Mouse (Mus musculus) hindbrain, embryonic 14.5 days (tissue): ENCODE results near the gene Gcg. TPM values are rescaled to one million over a fixed set of nuclear protein-coding genes. Genes with fewer than 3 reads are reported as not detected.

ENCODE experiments used
- ATAC-seq: fragments of 200-750 bp; cut with Nextera tagmentation; 2 replicates; pipeline ENCODE4 v1.8.0; 2017; ENCODE audit warnings: moderate number of reproducible peaks, mild to moderate bottlenecking, moderate TSS enrichment, moderate library complexity; ENCODE audit not compliant: low FRiP score
- DNase-seq: peaks from one replicate; pipeline ENCODE4 v3.0.0-alpha.2; 2015; ENCODE audit warnings: low spot score
- H3K27ac ChIP-seq: fragments of 300-500 bp; sonication (generic); 2 replicates; pipeline ENCODE4 v1.5.1; 2014; ENCODE audit warnings: mild to moderate bottlenecking, moderate library complexity
- H3K27me3 ChIP-seq: fragments of 300-500 bp; sonication (generic); 2 replicates; pipeline ENCODE4 v1.6.1; 2014; ENCODE audit warnings: mild to moderate bottlenecking, low read length, mixed read lengths; ENCODE audit not compliant: control insufficient read depth, insufficient read depth
- H3K36me3 ChIP-seq: fragments of 300-500 bp; sonication (generic); replicated peaks from 2 replicates; pipeline ENCODE4 v1.6.1; 2014; ENCODE audit not compliant: control insufficient read depth, insufficient read depth
- H3K4me1 ChIP-seq: fragments of 300-500 bp; sonication (generic); replicated peaks from 2 replicates; pipeline ENCODE4 v1.6.1; 2014; ENCODE audit warnings: antibody characterized with exemption, low read length, mixed read lengths; ENCODE audit not compliant: control insufficient read depth, insufficient read depth
- H3K4me2 ChIP-seq: fragments of 300-500 bp; sonication (generic); replicated peaks from 2 replicates; pipeline ENCODE4 v1.6.1; 2014; ENCODE audit warnings: mild to moderate bottlenecking, moderate library complexity
- H3K4me3 ChIP-seq: fragments of 300-500 bp; sonication (generic); replicated peaks from 2 replicates; pipeline ENCODE4 v1.5.1; 2014; ENCODE audit warnings: mild to moderate bottlenecking, low read length
- H3K9ac ChIP-seq: fragments of 300-500 bp; sonication (generic); 2 replicates; pipeline ENCODE4 v1.6.1; 2014
- H3K9me3 ChIP-seq: fragments of 300-500 bp; sonication (generic); 2 replicates; pipeline ENCODE4 v1.6.1; 2016; ENCODE audit warnings: low read length; ENCODE audit not compliant: control insufficient read depth
- WGBS: fragments of 180-500 bp; shearing (Covaris S2); extraction: QIAGEN DNeasy Blood & Tissue Kit; methylation state at CpG from one replicate; pipeline ENCODE4 v1.1.7; 2014; 5-methylcytosine and 5-hydroxymethylcytosine counted together
- polyA plus RNA-seq: library from polyadenylated mRNA; unstranded; fragments of >200 nt; fragmentation: Nextera tagmentation; extraction: Ambion mirVana; gene quantifications from 2 replicates; pipeline ENCODE4 v1.2.1, GENCODE M21; 2014

The Gcg gene
- 0.67 TPM in 1 of 2 replicates, not detected in the other for polyA plus RNA-seq

DNA sequence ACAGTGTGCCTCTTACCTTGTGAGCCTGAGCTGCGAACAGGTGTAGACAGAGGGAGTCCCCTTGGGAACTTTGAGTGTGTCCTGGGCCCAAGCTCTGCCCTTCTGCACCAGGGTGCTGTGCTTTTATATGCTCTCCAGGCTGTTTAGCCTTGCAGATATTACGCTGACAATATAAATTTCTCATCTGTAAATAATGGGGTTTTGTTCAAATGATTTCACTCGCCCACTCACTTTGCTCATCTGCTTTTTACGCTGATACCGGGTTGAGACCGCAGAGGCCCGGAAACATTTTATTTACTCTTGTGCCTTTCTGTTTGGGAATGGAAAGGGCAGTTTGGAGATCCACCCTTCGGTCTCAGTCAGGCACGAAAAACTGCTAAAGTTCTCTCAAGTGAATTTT, at the start of gene Gcg:
TSS of gene Gcg (minus strand) at position 101 of the 400 bp plus-strand sequence.
- DNase-seq (no peak), ATAC-seq (no peak)
- 82% methylated on average over 9 of the region's 9 CpGs for WGBS
- H3K27me3 ChIP-seq: no peaks in the 10 kb centered on the region
- H3K36me3 ChIP-seq: no peaks in the 10 kb centered on the region
- H3K4me3 ChIP-seq: no peak within 1 kb of the TSS
- no peak within 1 kb of the TSS for H3K4me2 ChIP-seq
- no peak within 1 kb of the TSS for H3K9ac ChIP-seq
- H3K27ac ChIP-seq: no peak within 1 kb of the TSS
- H3K9me3 ChIP-seq: no peaks in the 10 kb centered on the region
- H3K4me1 ChIP-seq: 0 out of 2 replicates have a peak, but pooled peaks cover 4% of the 10 kb centered on the region

DNA sequence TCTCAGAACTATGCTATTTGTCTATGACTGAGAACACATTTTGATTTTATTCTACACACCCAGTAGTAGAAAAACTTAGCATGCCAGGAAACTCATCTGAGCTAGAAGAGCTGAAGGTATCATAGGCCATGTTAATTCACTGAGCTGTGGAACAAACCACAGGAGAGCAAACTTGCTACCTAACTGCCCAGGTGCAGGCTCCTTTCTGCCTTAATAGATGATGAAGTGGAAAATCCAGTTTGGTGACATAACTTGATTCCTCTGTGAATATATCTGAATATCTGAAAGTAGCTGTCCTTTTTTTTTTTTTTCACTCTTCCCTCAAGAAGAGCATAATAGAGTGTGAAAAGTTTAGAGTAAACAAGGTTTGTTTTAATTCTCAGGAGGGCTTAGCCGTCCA, 47.6 kb upstream of the Gcg start:
- H3K27me3 ChIP-seq: no peaks in the 10 kb centered on the region
- no peaks in the 10 kb centered on the region for H3K4me1 ChIP-seq
- H3K9ac ChIP-seq: no peak overlapping the region
- H3K4me3 ChIP-seq: no peak overlapping the region
- no peaks in the 10 kb centered on the region for H3K36me3 ChIP-seq
- ATAC-seq (no peak), DNase-seq (no peak)
- H3K27ac ChIP-seq: no peak overlapping the region
- H3K9me3 ChIP-seq: no peaks in the 10 kb centered on the region
- 69% methylated on average over 1 of the region's 1 CpGs for WGBS
- H3K4me2 ChIP-seq: no peak overlapping the region

DNA sequence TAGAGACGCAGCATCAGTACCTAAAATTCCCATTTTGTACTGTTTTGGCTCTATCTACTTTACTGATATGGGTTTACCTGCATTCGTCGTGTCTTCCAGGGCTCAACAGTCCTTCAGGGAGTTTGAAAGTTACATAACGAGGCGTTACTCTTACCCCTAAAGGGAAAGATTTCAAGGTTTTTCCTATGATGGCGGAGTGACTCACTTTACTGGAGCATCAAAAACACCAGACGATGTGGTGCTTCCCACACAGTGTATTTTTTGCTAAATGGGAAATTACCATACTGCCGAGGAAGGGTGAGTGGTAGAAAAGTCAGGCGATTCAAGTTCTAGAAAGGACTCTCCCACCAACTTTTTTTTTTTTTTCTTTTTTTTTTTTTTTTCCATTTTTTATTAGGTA, 42.9 kb upstream of the Gcg start:
- H3K4me1 ChIP-seq: no peaks in the 10 kb centered on the region
- no peak overlapping the region for H3K27ac ChIP-seq
- H3K9me3 ChIP-seq: no peaks in the 10 kb centered on the region
- H3K4me2 ChIP-seq: no peak overlapping the region
- H3K9ac ChIP-seq: no peak overlapping the region
- no peak for ATAC-seq
- no peaks in the 10 kb centered on the region for H3K36me3 ChIP-seq
- H3K27me3 ChIP-seq: no peaks in the 10 kb centered on the region
- H3K4me3 ChIP-seq: no peak overlapping the region
- DNase-seq: no peak
- 96% methylated on average over 9 of the region's 9 CpGs for WGBS

DNA sequence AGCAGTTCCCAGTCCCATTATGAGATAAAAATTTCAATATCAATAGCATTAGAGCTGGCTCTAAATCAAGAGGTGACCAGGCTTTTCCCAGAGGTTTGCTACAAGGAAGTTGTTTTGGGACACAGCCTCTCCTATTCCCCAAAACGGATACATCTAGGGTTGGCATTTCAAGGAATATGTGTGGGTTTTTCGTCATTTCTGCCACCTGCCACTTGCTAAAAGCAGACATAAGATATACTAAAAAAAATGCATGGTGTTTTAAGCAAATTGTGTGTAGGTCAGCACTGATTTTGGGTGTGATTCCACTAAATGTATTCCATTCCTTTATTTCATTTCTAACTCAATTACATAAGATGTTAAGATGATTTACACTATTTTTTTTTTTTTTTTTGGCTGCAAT, 34.3 kb upstream of the Gcg start:
- H3K9me3 ChIP-seq: no peaks in the 10 kb centered on the region
- H3K4me1 ChIP-seq: no peaks in the 10 kb centered on the region
- DNase-seq (no peak), ATAC-seq (no peak)
- no peaks in the 10 kb centered on the region for H3K36me3 ChIP-seq
- H3K27me3 ChIP-seq: no peaks in the 10 kb centered on the region
- 82% methylated on average over 2 of the region's 2 CpGs for WGBS
- no peak overlapping the region for H3K9ac ChIP-seq
- H3K4me3 ChIP-seq: no peak overlapping the region
- no peak overlapping the region for H3K27ac ChIP-seq
- H3K4me2 ChIP-seq: no peak overlapping the region

DNA sequence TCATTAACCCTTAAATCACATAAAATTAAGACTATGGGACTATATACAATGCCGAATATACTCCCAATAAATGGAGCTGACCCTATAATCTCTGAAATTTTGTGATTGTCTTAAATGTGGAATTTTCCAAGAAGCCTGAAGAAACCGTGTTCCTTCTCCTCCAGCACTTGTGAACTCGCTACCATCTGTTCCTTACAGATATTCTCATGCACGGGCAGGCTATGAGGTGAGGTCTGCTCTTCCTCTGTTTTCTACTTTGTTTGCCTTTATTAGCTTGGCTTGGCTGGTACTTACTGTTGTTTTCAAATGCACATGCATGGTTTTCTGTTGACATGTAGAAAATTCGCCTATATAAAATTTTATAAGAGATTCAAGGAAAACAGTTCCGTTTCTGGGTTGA, 31.0 kb upstream of the Gcg start:
- Histone ChIP-seq H3K4me2 (no peak overlapping the region), H3K4me1 (no peaks in the 10 kb centered on the region), H3K9ac (no peak overlapping the region), H3K9me3 (no peaks in the 10 kb centered on the region), H3K4me3 (no peak overlapping the region), H3K27me3 (no peaks in the 10 kb centered on the region), H3K36me3 (no peaks in the 10 kb centered on the region), H3K27ac (no peak overlapping the region)
- ATAC-seq (no peak), DNase-seq (no peak)
- WGBS: 90% methylated on average over 6 of the region's 6 CpGs

DNA sequence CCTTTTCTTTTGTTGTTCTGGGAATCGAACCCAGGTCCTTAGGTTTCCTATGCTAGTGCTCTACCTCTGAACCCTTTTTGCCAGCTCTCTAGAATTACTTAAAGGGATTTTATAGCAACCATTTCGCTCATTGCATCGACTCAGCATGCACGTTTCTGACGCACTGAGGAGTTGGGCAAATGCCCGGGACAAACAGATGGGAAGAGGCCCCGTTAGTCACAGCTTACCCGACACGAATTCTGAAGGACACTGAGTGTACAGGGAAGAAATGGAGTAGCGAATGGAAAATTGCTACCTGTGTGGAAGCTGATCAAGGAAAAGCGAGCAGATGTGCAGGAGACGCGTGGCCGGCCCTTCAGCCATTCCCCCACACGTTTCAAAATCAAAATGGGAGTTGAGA, 30.0 kb upstream of the Gcg start:
- no peak for DNase-seq

DNA sequence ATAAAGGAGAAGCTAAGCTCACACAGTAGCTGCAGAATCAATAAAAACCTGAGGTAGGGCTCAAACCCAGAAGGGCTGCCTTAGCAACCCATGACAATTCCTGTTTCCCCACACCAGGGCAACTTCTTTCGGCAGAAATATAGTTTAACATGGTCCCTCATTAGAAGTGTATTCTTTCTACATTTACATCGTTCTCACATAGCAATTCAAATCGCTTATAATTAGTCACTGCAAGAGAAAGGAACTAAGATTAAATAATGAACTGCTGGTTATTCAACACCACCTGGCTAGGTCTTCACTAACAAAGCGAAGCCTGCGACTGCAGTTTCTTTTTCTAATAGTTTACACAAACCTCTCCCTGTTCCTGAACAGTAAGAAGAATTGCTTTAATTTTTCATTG, 23.7 kb upstream of the Gcg start:
- no peaks in the 10 kb centered on the region for H3K4me1 ChIP-seq
- H3K9ac ChIP-seq: no peak overlapping the region
- WGBS: 80% methylated on average over 5 of the region's 5 CpGs
- no peak overlapping the region for H3K27ac ChIP-seq
- no peaks in the 10 kb centered on the region for H3K9me3 ChIP-seq
- H3K36me3 ChIP-seq: no peaks in the 10 kb centered on the region
- ATAC-seq: no peak
- H3K4me2 ChIP-seq: no peak overlapping the region
- no peaks in the 10 kb centered on the region for H3K27me3 ChIP-seq
- no peak overlapping the region for H3K4me3 ChIP-seq
- no peak for DNase-seq

More for the DNA sequence above, 30.0 kb upstream of the Gcg start:
- Histone ChIP-seq H3K27ac (no peak overlapping the region), H3K27me3 (no peaks in the 10 kb centered on the region), H3K4me3 (no peak overlapping the region), H3K36me3 (no peaks in the 10 kb centered on the region), H3K4me1 (no peaks in the 10 kb centered on the region), H3K9ac (no peak overlapping the region), H3K4me2 (no peak overlapping the region), H3K9me3 (no peaks in the 10 kb centered on the region)
- 89% methylated on average over 15 of the region's 15 CpGs for WGBS
- no peak for ATAC-seq

DNA sequence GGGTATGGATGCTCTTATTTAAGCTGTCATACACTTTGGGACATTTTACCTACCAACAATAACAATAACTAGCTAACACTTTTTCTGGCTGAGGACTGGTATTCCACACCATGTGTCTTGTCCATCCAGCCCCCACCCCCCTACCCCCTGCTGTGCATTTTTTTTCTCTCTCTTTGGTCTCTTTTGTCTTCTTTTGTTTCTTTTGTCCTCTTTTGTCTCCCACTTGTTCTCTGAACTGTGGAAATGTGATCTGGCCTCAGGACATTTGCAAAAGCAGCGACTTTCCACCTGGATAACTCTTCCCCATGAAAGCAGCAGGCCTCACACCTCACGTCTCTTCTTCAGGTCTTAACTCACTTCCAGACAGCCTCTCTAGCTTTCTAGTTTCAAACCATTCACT, 23.0 kb upstream of the Gcg start:
- no peak overlapping the region for H3K9ac ChIP-seq
- H3K36me3 ChIP-seq: no peaks in the 10 kb centered on the region
- no peak overlapping the region for H3K4me3 ChIP-seq
- no peak for ATAC-seq
- no peaks in the 10 kb centered on the region for H3K27me3 ChIP-seq
- 19% methylated on average over 2 of the region's 2 CpGs for WGBS
- no peak for DNase-seq
- H3K9me3 ChIP-seq: no peaks in the 10 kb centered on the region
- H3K27ac ChIP-seq: no peak overlapping the region
- H3K4me1 ChIP-seq: no peaks in the 10 kb centered on the region
- no peak overlapping the region for H3K4me2 ChIP-seq

DNA sequence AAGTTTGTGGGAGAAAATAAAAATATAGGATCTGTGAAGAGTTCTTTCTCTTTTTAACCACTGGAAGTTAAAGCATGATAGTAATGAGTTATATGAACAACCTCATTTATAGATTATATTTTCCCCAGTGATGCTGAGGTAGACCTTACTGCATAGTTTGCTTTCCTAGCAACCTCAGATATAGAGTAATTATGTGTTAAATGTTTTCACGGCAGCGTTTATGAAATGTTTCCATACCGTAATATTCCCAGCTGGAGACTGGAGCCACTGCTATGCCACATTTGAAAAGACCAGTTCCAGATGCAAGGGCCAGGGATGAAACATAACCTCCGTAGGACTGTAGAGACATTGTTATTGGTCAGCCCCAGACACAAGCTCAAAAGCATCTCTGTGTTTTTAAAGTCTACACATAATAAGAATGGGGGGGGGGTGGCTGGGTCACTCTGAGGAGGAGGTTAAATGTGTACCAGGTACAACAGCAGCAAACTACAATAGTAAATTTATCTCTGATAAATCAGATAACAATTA, 20.9 kb upstream of the Gcg start:
- Histone ChIP-seq H3K9me3 (no peaks in the 10 kb centered on the region), H3K9ac (no peak overlapping the region), H3K4me2 (no peak overlapping the region), H3K36me3 (no peaks in the 10 kb centered on the region), H3K27ac (no peak overlapping the region), H3K4me1 (no peaks in the 10 kb centered on the region), H3K27me3 (no peaks in the 10 kb centered on the region), H3K4me3 (no peak overlapping the region)
- 71% methylated on average over 4 of the region's 4 CpGs for WGBS
- ATAC-seq (no peak), DNase-seq (no peak)

DNA sequence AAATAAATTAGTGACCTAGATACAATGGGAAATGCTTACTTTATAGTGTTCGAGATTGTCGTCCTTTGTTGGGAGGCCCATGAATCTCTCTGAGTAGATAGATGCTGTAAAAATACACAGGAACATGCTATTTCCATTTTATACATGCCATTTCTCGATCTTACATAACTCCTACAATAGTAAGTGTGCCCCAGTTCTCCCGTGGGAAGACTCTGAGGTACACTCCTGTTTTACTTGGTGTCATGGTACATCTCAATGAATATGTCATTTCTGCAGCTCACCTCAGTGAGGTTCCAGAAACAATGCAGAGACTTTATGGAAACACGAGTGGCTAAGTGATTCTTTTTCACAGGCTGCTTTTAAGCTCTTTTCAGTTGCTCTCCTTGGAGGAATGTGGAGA, 19.9 kb upstream of the Gcg start:
- H3K4me1 ChIP-seq: no peaks in the 10 kb centered on the region
- no peaks in the 10 kb centered on the region for H3K36me3 ChIP-seq

More for the DNA sequence above, 19.9 kb upstream of the Gcg start:
- 84% methylated on average over 5 of the region's 5 CpGs for WGBS
- no peak overlapping the region for H3K27ac ChIP-seq
- H3K27me3 ChIP-seq: no peaks in the 10 kb centered on the region
- no peaks in the 10 kb centered on the region for H3K9me3 ChIP-seq
- no peak overlapping the region for H3K4me3 ChIP-seq
- ATAC-seq (no peak), DNase-seq (no peak)
- H3K9ac ChIP-seq: no peak overlapping the region
- H3K4me2 ChIP-seq: no peak overlapping the region
